Mouse (Mus musculus): ENCODE data around the gene Slc25a11.

- TF ChIP-seq ZC3H11A (IDR thresholded peaks at IDR 0.05; ENCODE audit: borderline replicate concordance, low read depth, low read length) (no peak), HCFC1 (IDR thresholded peaks at IDR 0.05; ENCODE audit: borderline replicate concordance, insufficient read depth, low read length) (no peak), ZNF384 (IDR thresholded peaks at IDR 0.05; ENCODE audit: low read depth, low read length) (no peak), MAFK (IDR thresholded peaks at IDR 0.05; ENCODE audit: insufficient read depth, low read depth, low read length) (no peak), CHD2 (IDR thresholded peaks at IDR 0.05; ENCODE audit: low read depth, low read length) (no peak)
Measured at GRCm38 (mm10) chr11:70693504-70693903, 46.2 kb upstream of the Slc25a11 start.
